Mouse (Mus musculus) hindbrain, postnatal 0 days (tissue): Measurements from ENCODE around the gene Kcnj14. TPM values are rescaled to one million over a fixed set of nuclear protein-coding genes. Genes with fewer than 3 reads are reported as not detected.

Experiments
- ATAC-seq: fragments of 200-750 bp; cut with Nextera tagmentation; 2 replicates; pipeline ENCODE4 v1.8.0; 2017; ENCODE audit warnings: mild to moderate bottlenecking, moderate TSS enrichment, moderate library complexity
- DNase-seq: peaks from one replicate; pipeline ENCODE4 v3.0.0-alpha.2; 2015; ENCODE audit warnings: low spot score
- H3K27ac ChIP-seq: fragments of 300-500 bp; sonication (generic); 2 replicates; pipeline ENCODE4 v1.5.1; 2014; ENCODE audit warnings: mild to moderate bottlenecking
- H3K27me3 ChIP-seq: fragments of 300-500 bp; sonication (generic); 2 replicates; pipeline ENCODE4 v1.6.1; 2014; ENCODE audit warnings: low read length, mixed read lengths; ENCODE audit not compliant: insufficient read depth
- H3K36me3 ChIP-seq: fragments of 300-500 bp; sonication (generic); 2 replicates; pipeline ENCODE4 v1.6.1; 2014; ENCODE audit warnings: low read length, mixed read lengths; ENCODE audit not compliant: insufficient read depth
- H3K4me1 ChIP-seq: fragments of 300-500 bp; sonication (generic); 2 replicates; pipeline ENCODE4 v1.6.1; 2014; ENCODE audit warnings: antibody characterized with exemption, low read length, mixed read lengths; ENCODE audit not compliant: insufficient read depth
- H3K4me2 ChIP-seq: fragments of 300-500 bp; sonication (generic); 2 replicates; pipeline ENCODE4 v1.6.1; 2014; ENCODE audit warnings: low read depth, mild to moderate bottlenecking, low read length, moderate library complexity, mixed read lengths
- H3K4me3 ChIP-seq: fragments of 300-500 bp; sonication (generic); 2 replicates; pipeline ENCODE4 v1.5.1; 2014; ENCODE audit warnings: low read length
- H3K9ac ChIP-seq: fragments of 300-500 bp; sonication (generic); replicated peaks from 2 replicates; pipeline ENCODE4 v1.6.1; 2014; ENCODE audit warnings: mild to moderate bottlenecking, low read length, moderate library complexity, mixed read lengths
- H3K9me3 ChIP-seq: fragments of 300-500 bp; sonication (generic); 2 replicates; pipeline ENCODE4 v1.6.1; 2016; ENCODE audit warnings: low read length, mixed read lengths
- CTCF ChIP-seq: IDR thresholded peaks from 2 replicates; pipeline ENCODE4 v1.5.1; 2016; ENCODE audit warnings: antibody characterized with exemption, control low read depth, low read depth
- WGBS: fragments of 180-500 bp; shearing (Covaris S2); extraction: QIAGEN DNeasy Blood & Tissue Kit; methylation state at CpG from one replicate; pipeline ENCODE4 v1.1.7; 2014; 5-methylcytosine and 5-hydroxymethylcytosine counted together
- polyA plus RNA-seq: library from polyadenylated mRNA; unstranded; fragments of >200 nt; fragmentation: Nextera tagmentation; extraction: Ambion mirVana; gene quantifications from 2 replicates; pipeline ENCODE4 v1.2.1, GENCODE M21; 2015
- total RNA-seq: library from RNA; depleted of rRNA; stranded (reverse); fragments of >200 nt; gene quantifications from 2 replicates; pipeline ENCODE4 v1.2.3, GENCODE M21; 2014; rRNA removed

The Kcnj14 gene
- total and polyA plus RNA-seq, 2 experiments from 2014 or later: 0.89 to 1.4 TPM

DNA sequence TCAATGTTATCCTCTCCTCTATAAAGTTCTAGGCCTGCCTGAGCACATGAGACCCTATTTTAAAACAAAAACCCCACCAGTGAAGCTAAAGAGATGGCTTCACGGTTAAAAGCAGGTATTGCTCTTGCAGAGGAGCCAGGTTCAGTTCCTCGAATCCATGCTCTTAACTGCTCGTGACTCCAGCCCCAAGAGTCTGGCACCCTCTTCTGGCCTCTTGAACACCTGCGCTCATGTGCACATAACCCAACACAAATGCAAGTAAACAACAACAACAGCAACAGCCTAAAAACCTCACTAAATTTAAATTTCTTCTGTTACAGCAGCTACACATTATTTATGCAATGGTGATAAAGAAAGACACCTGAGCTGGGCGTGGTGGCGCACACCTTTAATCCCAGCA lies 57.1 kb downstream of the Kcnj14 start:
- Histone ChIP-seq H3K27ac (no peak overlapping the region), H3K4me2 (no peak overlapping the region), H3K4me1 (no peaks in the 10 kb centered on the region), H3K36me3 (no peaks in the 10 kb centered on the region), H3K9me3 (no peaks in the 10 kb centered on the region), H3K27me3 (no peaks in the 10 kb centered on the region), H3K4me3 (no peak overlapping the region), H3K9ac (no peak overlapping the region)
- DNase-seq (no peak), ATAC-seq (no peak)
- no peak for TF ChIP-seq CTCF
- 95% methylated on average over 6 of the region's 6 CpGs for WGBS

DNA sequence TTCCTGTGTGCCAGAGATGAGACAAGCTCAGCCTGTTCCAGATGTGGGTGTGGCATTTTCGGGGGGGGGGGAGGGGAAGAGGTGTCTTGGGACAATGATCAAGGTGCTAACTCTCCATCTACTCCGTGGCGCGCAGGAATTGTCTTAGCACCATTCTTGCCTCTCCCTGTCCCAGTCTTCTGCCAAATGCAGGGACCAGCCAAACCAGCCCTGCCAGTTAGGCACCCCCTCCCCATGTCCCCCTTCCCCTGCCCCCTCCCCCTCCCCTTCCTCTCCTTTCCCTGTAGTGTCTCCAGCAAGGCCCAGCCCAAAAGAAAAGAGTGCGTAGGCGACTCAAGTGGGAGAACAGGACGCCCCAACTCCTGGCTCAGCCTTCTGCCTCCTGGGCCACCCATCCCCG lies 57.8 kb downstream of the Kcnj14 start:
- no peaks in the 10 kb centered on the region for H3K4me1 ChIP-seq
- H3K4me3 ChIP-seq: no peak overlapping the region
- no peaks in the 10 kb centered on the region for H3K27me3 ChIP-seq
- H3K9me3 ChIP-seq: no peaks in the 10 kb centered on the region
- no peaks in the 10 kb centered on the region for H3K36me3 ChIP-seq
- no peak overlapping the region for H3K4me2 ChIP-seq
- no peak for TF ChIP-seq CTCF
- H3K27ac ChIP-seq: no peak overlapping the region
- DNase-seq (no peak), ATAC-seq (no peak)
- WGBS: 55% methylated on average over 8 of the region's 8 CpGs
- H3K9ac ChIP-seq: no peak overlapping the region

Other genes with a start within 250 kb of the Kcnj14 start
- gene Fgf21, start 209.3 kb downstream of the Kcnj14 start, total RNA-seq: not detected in 2 replicates
- gene Fgf21, start 209.3 kb downstream of the Kcnj14 start, polyA plus RNA-seq: not detected in 2 replicates
- gene Fut1, start 207.5 kb downstream of the Kcnj14 start, total RNA-seq: 0.18 TPM in 1 of 2 replicates, not detected in the other
- gene Fut1, start 207.5 kb downstream of the Kcnj14 start, polyA plus RNA-seq: not detected in 2 replicates
- gene Izumo1, start 203.0 kb downstream of the Kcnj14 start, total RNA-seq: 0.10 and 0.54 TPM in 2 replicates
- gene Izumo1, start 203.0 kb downstream of the Kcnj14 start, polyA plus RNA-seq: 0.10 TPM in 1 of 2 replicates, not detected in the other
- gene Rasip1, start 197.3 kb downstream of the Kcnj14 start, total RNA-seq: 36.4 and 39.8 TPM in 2 replicates
- gene Rasip1, start 197.3 kb downstream of the Kcnj14 start, polyA plus RNA-seq: 18.7 TPM in 2 replicates
- 3.3 and 3.6 TPM in 2 replicates for gene Mamstr, start 184.8 kb downstream of the Kcnj14 start, total RNA-seq
- gene Mamstr, start 184.8 kb downstream of the Kcnj14 start, polyA plus RNA-seq: 2.9 and 3.9 TPM in 2 replicates
- 0.32 TPM in 1 of 2 replicates, not detected in the other for gene Fut2, start 158.4 kb downstream of the Kcnj14 start, total RNA-seq
- 0.15 and 0.67 TPM in 2 replicates for gene Fut2, start 158.4 kb downstream of the Kcnj14 start, polyA plus RNA-seq
- gene Ntn5, start 140.8 kb downstream of the Kcnj14 start, total RNA-seq: 0.94 TPM in 1 of 2 replicates, not detected in the other
- 0.68 and 0.80 TPM in 2 replicates for gene Ntn5, start 140.8 kb downstream of the Kcnj14 start, polyA plus RNA-seq
- gene Sec1, start 130.4 kb downstream of the Kcnj14 start, total RNA-seq: 0.68 and 0.79 TPM in 2 replicates
- 0.35 and 0.48 TPM in 2 replicates for gene Sec1, start 130.4 kb downstream of the Kcnj14 start, polyA plus RNA-seq
- 89.4 and 91.0 TPM in 2 replicates for gene Car11, start 124.9 kb downstream of the Kcnj14 start, total RNA-seq
- gene Car11, start 124.9 kb downstream of the Kcnj14 start, polyA plus RNA-seq: 76.9 and 78.2 TPM in 2 replicates
- 4.2 and 12.2 TPM in 2 replicates for gene Dbp, start 119.7 kb downstream of the Kcnj14 start, total RNA-seq
- 4.6 and 5.3 TPM in 2 replicates for gene Dbp, start 119.7 kb downstream of the Kcnj14 start, polyA plus RNA-seq
- gene Rpl18, start 109.3 kb downstream of the Kcnj14 start, total RNA-seq: 999 and 1,175 TPM in 2 replicates
- gene Rpl18, start 109.3 kb downstream of the Kcnj14 start, polyA plus RNA-seq: 519 and 535 TPM in 2 replicates
- gene Sphk2, start 106.8 kb downstream of the Kcnj14 start, total RNA-seq: 27.4 and 31.6 TPM in 2 replicates
- 17.8 and 18.5 TPM in 2 replicates for gene Sphk2, start 106.8 kb downstream of the Kcnj14 start, polyA plus RNA-seq
- gene Fam83e, start 103.6 kb downstream of the Kcnj14 start, total RNA-seq: 0.11 and 0.16 TPM in 2 replicates
- 0.09 and 0.25 TPM in 2 replicates for gene Fam83e, start 103.6 kb downstream of the Kcnj14 start, polyA plus RNA-seq
- not detected in 2 replicates for gene Spaca4, start 99.0 kb downstream of the Kcnj14 start, total RNA-seq
- not detected in 2 replicates for gene Spaca4, start 99.0 kb downstream of the Kcnj14 start, polyA plus RNA-seq
- gene Lmtk3, start 41.0 kb downstream of the Kcnj14 start, total RNA-seq: 125 and 133 TPM in 2 replicates
- 13.6 and 13.9 TPM in 2 replicates for gene Lmtk3, start 41.0 kb downstream of the Kcnj14 start, polyA plus RNA-seq
- 4.7 and 12.1 TPM in 2 replicates for gene Sult2b1, start 40.1 kb downstream of the Kcnj14 start, total RNA-seq
- 5.7 and 7.4 TPM in 2 replicates for gene Sult2b1, start 40.1 kb downstream of the Kcnj14 start, polyA plus RNA-seq
- gene Cyth2, start 10.2 kb downstream of the Kcnj14 start, total RNA-seq: 176 and 221 TPM in 2 replicates
- gene Cyth2, start 10.2 kb downstream of the Kcnj14 start, polyA plus RNA-seq: 209 and 216 TPM in 2 replicates
- 29.1 and 34.6 TPM in 2 replicates for gene Grwd1, start 6.2 kb upstream of the Kcnj14 start, total RNA-seq
- 44.6 and 48.6 TPM in 2 replicates for gene Grwd1, start 6.2 kb upstream of the Kcnj14 start, polyA plus RNA-seq
- gene Kdelr1, start 48.0 kb upstream of the Kcnj14 start, total RNA-seq: 161 and 196 TPM in 2 replicates
- 45.9 and 50.2 TPM in 2 replicates for gene Kdelr1, start 48.0 kb upstream of the Kcnj14 start, polyA plus RNA-seq
- 37.8 and 44.9 TPM in 2 replicates for gene Grin2d, start 53.6 kb upstream of the Kcnj14 start, total RNA-seq
- 4.1 and 4.4 TPM in 2 replicates for gene Grin2d, start 53.6 kb upstream of the Kcnj14 start, polyA plus RNA-seq
- gene Syngr4, start 71.9 kb upstream of the Kcnj14 start, total RNA-seq: not detected in 2 replicates
- gene Syngr4, start 71.9 kb upstream of the Kcnj14 start, polyA plus RNA-seq: 0.19 and 0.51 TPM in 2 replicates
- 39.2 and 48.8 TPM in 2 replicates for gene Tmem143, start 72.2 kb upstream of the Kcnj14 start, total RNA-seq
- gene Tmem143, start 72.2 kb upstream of the Kcnj14 start, polyA plus RNA-seq: 4.6 and 6.8 TPM in 2 replicates
- 4.9 and 15.3 TPM in 2 replicates for gene Emp3, start 96.6 kb upstream of the Kcnj14 start, total RNA-seq
- 33.4 and 45.2 TPM in 2 replicates for gene Emp3, start 96.6 kb upstream of the Kcnj14 start, polyA plus RNA-seq
- 6.8 and 7.5 TPM in 2 replicates for gene Ccdc114, start 99.3 kb upstream of the Kcnj14 start, total RNA-seq
- gene Ccdc114, start 99.3 kb upstream of the Kcnj14 start, polyA plus RNA-seq: 7.8 and 10.6 TPM in 2 replicates
- 0.58 and 1.2 TPM in 2 replicates for gene Abcc6, start 205.5 kb upstream of the Kcnj14 start, total RNA-seq
- gene Abcc6, start 205.5 kb upstream of the Kcnj14 start, polyA plus RNA-seq: 0.55 and 0.64 TPM in 2 replicates
- 53.6 and 61.5 TPM in 2 replicates for gene Nomo1, start 208.9 kb upstream of the Kcnj14 start, total RNA-seq
- gene Nomo1, start 208.9 kb upstream of the Kcnj14 start, polyA plus RNA-seq: 36.9 and 37.9 TPM in 2 replicates